Comparison of ENCODE assay signal across 19 mouse cellular contexts in genomic region chr17:10109511-10110374, GRCm38 (mm10).
DNase-seq lines count a peak whose midpoint lies in the region; ATAC-seq lines count a peak whose summit lies in the region.
"Had no signal": no experiment of that assay in that cellular context is flagged by ENCODE, and none has a peak within 500 bp of the region (broad histone marks: within the 10 kb centered on the region; RNA-seq: fewer than 3 reads in every experiment).

No protein-coding gene starts in this region.

- H3K27ac ChIP-seq in hindbrain, embryonic 15.5 days (replicated peaks), result peak overlapping the region; percentile 22; the same call in 1 of the 2 replicates
- H3K27ac ChIP-seq in midbrain, embryonic 15.5 days, result peak overlapping the region; percentile 18; the same call in 1 of the 2 replicates
- H3K27ac ChIP-seq: liver, embryonic 13.5 days had no signal

- no peaks in the 10 kb centered on the region for H3K36me3 ChIP-seq in hindbrain, embryonic 15.5 days
- no peaks in the 10 kb centered on the region for H3K36me3 ChIP-seq in midbrain, embryonic 15.5 days (replicated peaks)
- H3K36me3 ChIP-seq: heart, embryonic 12.5 days; liver, embryonic 13.5 days had no signal

- H3K9me3 ChIP-seq in hindbrain, embryonic 15.5 days, result no peaks in the 10 kb centered on the region
- no peaks in the 10 kb centered on the region for H3K9me3 ChIP-seq in midbrain, embryonic 15.5 days
- H3K9me3 ChIP-seq: heart, embryonic 12.5 days; liver, embryonic 13.5 days had no signal

- H3K4me2 ChIP-seq in hindbrain, embryonic 15.5 days, result no peak overlapping the region
- no peak overlapping the region for H3K4me2 ChIP-seq in midbrain, embryonic 15.5 days
- H3K4me2 ChIP-seq: heart, embryonic 12.5 days; liver, embryonic 13.5 days had no signal

- H3K27me3 ChIP-seq in hindbrain, embryonic 15.5 days, result no peaks in the 10 kb centered on the region
- no peaks in the 10 kb centered on the region for H3K27me3 ChIP-seq in midbrain, embryonic 15.5 days (replicated peaks)
- H3K27me3 ChIP-seq: CH12.LX; heart, embryonic 12.5 days; liver, embryonic 13.5 days had no signal

- ATAC-seq in hindbrain, embryonic 15.5 days (ENCODE audit: low FRiP score, low read depth), result peak; percentile 76; the same call in 1 of the 2 replicates
- ATAC-seq in midbrain, embryonic 15.5 days (replicated peaks), result peak; percentile 66
- ATAC-seq in CD4-positive, CD25-positive, alpha-beta regulatory T cell, adult 4 months, result no peak
- ATAC-seq: intestine, postnatal 0 days; lung, postnatal 0 days had no signal

- no peak overlapping the region for H3K9ac ChIP-seq in hindbrain, embryonic 15.5 days
- H3K9ac ChIP-seq in midbrain, embryonic 15.5 days, result no peak overlapping the region
- H3K9ac ChIP-seq: heart, embryonic 12.5 days; liver, embryonic 13.5 days had no signal

- DNase-seq in ZHBTc4 (ENCODE audit: low read depth, low spot score), result peak; percentile 43
- peak; percentile 59 for DNase-seq in embryo, embryonic 10 days (ENCODE audit: low spot score)
- no peak for DNase-seq in adrenal gland, postnatal 14 days
- no peak for DNase-seq in lung, postnatal 25 days (ENCODE audit: low spot score)
- no peak for DNase-seq in gastrocnemius, adult 8-10 months (ENCODE audit: low spot score in 2 of 2)
- DNase-seq: cerebellum, adult 2 months; gastrocnemius, postnatal 36 days; heart, postnatal 36 days; kidney, postnatal 10 days; left cerebral cortex, postnatal 4 days; liver, embryonic 13.5 days; right cerebral cortex, postnatal 14 days had no signal

- 11% methylated on average over 8 of the region's 8 CpGs for WGBS in hindbrain, embryonic 15.5 days
- 14% methylated on average over 8 of the region's 8 CpGs for WGBS in midbrain, embryonic 15.5 days

- H3K4me1 ChIP-seq in hindbrain, embryonic 15.5 days (replicated peaks), result no peaks in the 10 kb centered on the region
- H3K4me1 ChIP-seq in midbrain, embryonic 15.5 days, result no peaks in the 10 kb centered on the region; the same call in 1 of the 2 replicates
- H3K4me1 ChIP-seq: liver, embryonic 13.5 days had no signal

- H3K4me3 ChIP-seq in hindbrain, embryonic 15.5 days, result no peak overlapping the region
- H3K4me3 ChIP-seq in midbrain, embryonic 15.5 days, result no peak overlapping the region
- H3K4me3 ChIP-seq: heart, embryonic 12.5 days; liver, embryonic 13.5 days had no signal

Comparison
In these comparisons a context has a peak if more than half of its experiments do, and no peak if none do; other contexts are left out.
1. DNase-seq: peak in ZHBTc4 (single experiment) and embryo, embryonic 10 days (single experiment); none in adrenal gland, postnatal 14 days (single experiment), lung, postnatal 25 days (single experiment) and gastrocnemius, adult 8-10 months (0 of 2).